Mouse (Mus musculus) E14TG2a.4 (cell line): Measurements from ENCODE around the gene Unc93b1.

Experiments used
- CTCF ChIP-seq: conservative IDR thresholded peaks from 2 replicates; pipeline ENCODE4 v1.5.1; 2014; ENCODE audit warnings: low read length
- POU5F1 ChIP-seq: IDR thresholded peaks from 2 replicates; pipeline ENCODE4 v1.6.1; 2014; ENCODE audit warnings: low read length, borderline replicate concordance

DNA sequence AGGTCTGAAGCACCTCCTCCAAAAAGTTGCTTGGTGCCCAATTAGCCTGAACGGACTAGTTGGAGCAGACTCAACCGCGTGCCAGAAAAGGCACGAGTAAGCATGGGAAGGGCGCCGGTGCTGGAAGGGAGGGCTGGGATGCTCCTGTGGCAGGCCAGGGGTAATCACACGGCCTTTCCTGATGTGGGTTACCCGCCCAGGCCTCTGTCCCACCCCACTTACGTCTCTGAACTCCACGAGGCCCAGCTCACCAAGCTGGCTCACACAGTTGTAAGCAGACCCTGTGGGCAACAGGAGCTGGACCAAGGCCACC lies 30.7 kb upstream of the Unc93b1 start:
- TF ChIP-seq CTCF, result no peak
- TF ChIP-seq POU5F1, result no peak
